Comparison of ENCODE assay signal across 26 mouse cellular contexts in the genomic region with DNA sequence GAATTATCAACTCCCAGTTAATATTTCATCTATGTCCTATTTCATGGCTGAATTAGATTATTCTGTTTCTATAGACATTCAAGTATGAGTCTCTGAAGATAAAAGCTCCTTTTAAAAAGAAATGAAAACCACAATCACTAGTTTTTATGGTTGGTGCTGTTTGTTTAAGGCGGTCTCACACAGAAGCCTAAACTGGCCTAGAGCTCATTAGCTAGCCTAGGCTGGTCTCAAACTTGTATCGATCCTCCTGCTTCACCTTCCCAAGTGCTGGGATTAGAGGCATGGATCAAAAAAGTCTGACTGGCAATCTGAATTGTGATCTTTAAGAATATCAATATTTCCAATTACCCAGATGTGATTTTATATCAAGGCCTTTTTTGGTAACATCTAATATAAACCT. TPM values are rescaled to one million over a fixed set of nuclear protein-coding genes. Genes with fewer than 3 reads are reported as not detected.
DNase-seq lines count a peak whose midpoint lies in the region; ATAC-seq and TF ChIP-seq lines count a peak whose summit lies in the region.
"Had no signal": no experiment of that assay in that cellular context is flagged by ENCODE, and none has a peak within 500 bp of the region (broad histone marks: within the 10 kb centered on the region; RNA-seq: fewer than 3 reads in every experiment).

No protein-coding gene starts in this region.

- H3K4me1 ChIP-seq in intestine, embryonic 14.5 days (replicated peaks; ENCODE audit: control insufficient read depth, insufficient read depth, low read length): no peaks in the 10 kb centered on the region
- H3K4me1 ChIP-seq in intestine, postnatal 0 days (replicated peaks; ENCODE audit: control insufficient read depth, insufficient read depth, low read length): no peaks in the 10 kb centered on the region
- H3K4me1 ChIP-seq in stomach, embryonic 15.5 days: no peaks in the 10 kb centered on the region; the same call in 1 of the 2 replicates
- H3K4me1 ChIP-seq in stomach, postnatal 0 days (replicated peaks; ENCODE audit: control insufficient read depth, insufficient read depth): no peaks in the 10 kb centered on the region
- H3K4me1 ChIP-seq in forebrain, embryonic 12.5 days: no peaks in the 10 kb centered on the region
- H3K4me1 ChIP-seq: embryonic facial prominence, embryonic 12.5 days had no signal

- no peak for TF ChIP-seq CTCF in intestine, postnatal 0 days (IDR thresholded peaks at IDR 0.05; ENCODE audit: low read depth)
- TF ChIP-seq CTCF in left cerebral cortex, adult 2 months (IDR thresholded peaks at IDR 0.05): no peak
- TF ChIP-seq CTCF in stomach, postnatal 0 days (IDR thresholded peaks at IDR 0.05; ENCODE audit: low read depth): no peak

- H3K27ac ChIP-seq in intestine, embryonic 14.5 days (ENCODE audit: low read depth): no peak overlapping the region
- H3K27ac ChIP-seq in intestine, postnatal 0 days (ENCODE audit: low read depth, low read length): no peak overlapping the region
- H3K27ac ChIP-seq in left cerebral cortex, adult 2 months: no peak overlapping the region; the same call in 1 of the 2 replicates
- H3K27ac ChIP-seq in stomach, embryonic 15.5 days: no peak overlapping the region
- no peak overlapping the region for H3K27ac ChIP-seq in stomach, postnatal 0 days (replicated peaks)
- H3K27ac ChIP-seq in forebrain, embryonic 12.5 days: no peak overlapping the region
- H3K27ac ChIP-seq: embryonic facial prominence, embryonic 10.5 days; embryonic facial prominence, embryonic 12.5 days had no signal

- no peak for TF ChIP-seq EP300 in stomach, postnatal 0 days (optimal IDR thresholded peaks at IDR 0.05)

- WGBS in intestine, embryonic 14.5 days: 69% methylated on average over 2 of the region's 2 CpGs
- WGBS in intestine, postnatal 0 days: 32% methylated on average over 2 of the region's 2 CpGs
- WGBS in stomach, embryonic 15.5 days: 64% methylated on average over 2 of the region's 2 CpGs
- 54% methylated on average over 2 of the region's 2 CpGs for WGBS in stomach, postnatal 0 days
- 89% methylated on average over 2 of the region's 2 CpGs for WGBS in forebrain, embryonic 12.5 days

- intact Hi-C loops in left cerebral cortex, adult 2 months (cut with DNase I): no loop called here
- intact Hi-C loops in left cerebral cortex, postnatal 10 days (cut with DNase I): no loop called here

- no peaks in the 10 kb centered on the region for H3K27me3 ChIP-seq in intestine, embryonic 14.5 days (replicated peaks; ENCODE audit: control insufficient read depth, insufficient read depth, low read length)
- no peaks in the 10 kb centered on the region for H3K27me3 ChIP-seq in intestine, postnatal 0 days (replicated peaks; ENCODE audit: control insufficient read depth, insufficient read depth, low read length)
- no peaks in the 10 kb centered on the region for H3K27me3 ChIP-seq in stomach, embryonic 15.5 days (replicated peaks)
- no peaks in the 10 kb centered on the region for H3K27me3 ChIP-seq in stomach, postnatal 0 days (ENCODE audit: control insufficient read depth, insufficient read depth, low read length)
- H3K27me3 ChIP-seq in forebrain, embryonic 12.5 days: no peaks in the 10 kb centered on the region
- H3K27me3 ChIP-seq: embryonic facial prominence, embryonic 12.5 days had no signal

- no peaks in the 10 kb centered on the region for H3K9me3 ChIP-seq in intestine, embryonic 14.5 days (ENCODE audit: control insufficient read depth, low read length)
- H3K9me3 ChIP-seq in intestine, postnatal 0 days (ENCODE audit: control insufficient read depth): no peaks in the 10 kb centered on the region
- H3K9me3 ChIP-seq in stomach, embryonic 15.5 days: no peaks in the 10 kb centered on the region
- H3K9me3 ChIP-seq in stomach, postnatal 0 days (ENCODE audit: control insufficient read depth, low read length): no peaks in the 10 kb centered on the region
- H3K9me3 ChIP-seq in forebrain, embryonic 12.5 days: no peaks in the 10 kb centered on the region
- H3K9me3 ChIP-seq: embryonic facial prominence, embryonic 10.5 days; embryonic facial prominence, embryonic 12.5 days; G1E had no signal

- H3K36me3 ChIP-seq in intestine, embryonic 14.5 days (ENCODE audit: control insufficient read depth, insufficient read depth, low read length): no peaks in the 10 kb centered on the region
- no peaks in the 10 kb centered on the region for H3K36me3 ChIP-seq in intestine, postnatal 0 days (ENCODE audit: control insufficient read depth, insufficient read depth)
- H3K36me3 ChIP-seq in stomach, embryonic 15.5 days: no peaks in the 10 kb centered on the region
- H3K36me3 ChIP-seq in stomach, postnatal 0 days (ENCODE audit: control insufficient read depth, insufficient read depth, low read length): no peaks in the 10 kb centered on the region
- H3K36me3 ChIP-seq in forebrain, embryonic 12.5 days (replicated peaks): no peaks in the 10 kb centered on the region
- H3K36me3 ChIP-seq: embryonic facial prominence, embryonic 10.5 days; embryonic facial prominence, embryonic 12.5 days; G1E had no signal

- H3K9ac ChIP-seq in intestine, embryonic 14.5 days (ENCODE audit: low read length): no peak overlapping the region
- H3K9ac ChIP-seq in intestine, postnatal 0 days (ENCODE audit: low read depth, low read length): no peak overlapping the region
- no peak overlapping the region for H3K9ac ChIP-seq in stomach, embryonic 15.5 days
- no peak overlapping the region for H3K9ac ChIP-seq in stomach, postnatal 0 days (ENCODE audit: low read length)
- H3K9ac ChIP-seq in forebrain, embryonic 12.5 days: no peak overlapping the region
- H3K9ac ChIP-seq: embryonic facial prominence, embryonic 12.5 days had no signal

- peak; percentile 65; the same call in 1 of the 2 replicates for ATAC-seq in intestine, embryonic 14.5 days (replicated peaks; ENCODE audit: low FRiP score, low TSS enrichment, low read depth)
- ATAC-seq in intestine, postnatal 0 days: no peak
- 0 out of 2 replicates have a peak, but pooled peaks have one; percentile 36 for ATAC-seq in stomach, embryonic 15.5 days (ENCODE audit: insufficient read depth, low FRiP score, low read depth)
- ATAC-seq in stomach, postnatal 0 days (ENCODE audit: low FRiP score, low TSS enrichment): no peak
- ATAC-seq in forebrain, embryonic 12.5 days (ENCODE audit: low FRiP score): no peak
- ATAC-seq: forebrain, embryonic 14.5 days; Patski had no signal

- DNase-seq in intestine, embryonic 14.5 days (ENCODE audit: low spot score): no peak
- no peak for DNase-seq in left cerebral cortex, adult 2 months (ENCODE audit: extremely low spot score in 1 of 2, low spot score in 2 of 2)
- DNase-seq in left cerebral cortex, postnatal 10 days (ENCODE audit: extremely low spot score in 1 of 2, low spot score in 2 of 2): no peak
- no peak for DNase-seq in stomach, postnatal 0 days (ENCODE audit: low spot score)
- DNase-seq: adrenal gland, adult 8-10 months; adrenal gland, postnatal 14 days; adrenal gland, postnatal 36 days; B cell, adult 2 months; cerebellum, adult 11-12 months; cerebellum, adult 2 months; cerebellum, adult 9-10 months; cerebellum, postnatal 10 days; cerebellum, postnatal 25 days had no signal

- H3K4me2 ChIP-seq in intestine, embryonic 14.5 days (ENCODE audit: low read length): no peak overlapping the region
- no peak overlapping the region for H3K4me2 ChIP-seq in intestine, postnatal 0 days (replicated peaks; ENCODE audit: low read depth)
- no peak overlapping the region for H3K4me2 ChIP-seq in stomach, embryonic 15.5 days
- no peak overlapping the region for H3K4me2 ChIP-seq in stomach, postnatal 0 days (replicated peaks; ENCODE audit: low read depth)
- no peak overlapping the region for H3K4me2 ChIP-seq in forebrain, embryonic 12.5 days
- H3K4me2 ChIP-seq: embryonic facial prominence, embryonic 12.5 days had no signal

- H3K4me3 ChIP-seq in intestine, embryonic 14.5 days (ENCODE audit: low read depth, low read length): no peak overlapping the region
- H3K4me3 ChIP-seq in intestine, postnatal 0 days (ENCODE audit: low read depth, low read length): no peak overlapping the region
- 0 out of 2 replicates have a peak overlapping the region, but pooled peaks have one; percentile 14 for H3K4me3 ChIP-seq in left cerebral cortex, adult 2 months
- no peak overlapping the region for H3K4me3 ChIP-seq in stomach, embryonic 15.5 days (replicated peaks)
- no peak overlapping the region for H3K4me3 ChIP-seq in stomach, postnatal 0 days (ENCODE audit: low read depth, low read length)
- H3K4me3 ChIP-seq in forebrain, embryonic 12.5 days (replicated peaks): no peak overlapping the region
- H3K4me3 ChIP-seq: embryonic facial prominence, embryonic 10.5 days; embryonic facial prominence, embryonic 12.5 days had no signal

RNA-seq across cellular contexts. Expression of a gene that starts 2.1 kb away (rescaled TPM):
- polyA plus RNA-seq in intestine, embryonic 14.5 days (2014; fragmentation: Nextera tagmentation; extraction: Ambion mirVana): 7.6 and 10.2 TPM in 2 replicates
- polyA plus RNA-seq in intestine, postnatal 0 days (2015; fragmentation: Nextera tagmentation; extraction: Ambion mirVana): 5.4 and 6.5 TPM in 2 replicates
- 10 to 100 TPM; 28.6 to 30.9 TPM for total RNA-seq in left cerebral cortex, adult 2 months (2021)
- 10 to 100 TPM; 31.9 to 33.5 TPM for total RNA-seq in left cerebral cortex, postnatal 10 days (2021)
- 12.3 and 13.3 TPM in 2 replicates for polyA plus RNA-seq in stomach, embryonic 15.5 days (2015; fragmentation: Nextera tagmentation; extraction: Ambion mirVana)
- 8.6 and 9.5 TPM in 2 replicates for polyA plus RNA-seq in stomach, postnatal 0 days (2015; fragmentation: Nextera tagmentation; extraction: Ambion mirVana)
- polyA plus RNA-seq in forebrain, embryonic 12.5 days (2016; fragmentation: Nextera tagmentation; extraction: Ambion mirVana): 5.1 TPM in 2 replicates
- total RNA-seq: CH12.LX had no signal
- polyA plus RNA-seq: G1E, Patski had no signal

RNA-seq across cellular contexts. Expression of a gene that starts 24.3 kb away (rescaled TPM):
- 0.26 and 0.41 TPM in 2 replicates for polyA plus RNA-seq in intestine, embryonic 14.5 days (2014; fragmentation: Nextera tagmentation; extraction: Ambion mirVana)
- polyA plus RNA-seq in intestine, postnatal 0 days (2015; fragmentation: Nextera tagmentation; extraction: Ambion mirVana): 0.25 and 0.42 TPM in 2 replicates
- total RNA-seq in left cerebral cortex, adult 2 months (2021): not detected
- not detected for total RNA-seq in left cerebral cortex, postnatal 10 days (2021)
- 0.88 and 1.4 TPM in 2 replicates for polyA plus RNA-seq in stomach, embryonic 15.5 days (2015; fragmentation: Nextera tagmentation; extraction: Ambion mirVana)
- polyA plus RNA-seq in stomach, postnatal 0 days (2015; fragmentation: Nextera tagmentation; extraction: Ambion mirVana): 0.07 and 0.13 TPM in 2 replicates
- not detected in 2 replicates for polyA plus RNA-seq in forebrain, embryonic 12.5 days (2016; fragmentation: Nextera tagmentation; extraction: Ambion mirVana)
- total RNA-seq: adrenal gland, adult 18-20 months; adrenal gland, adult 8-10 months; adrenal gland, postnatal 14 days; adrenal gland, postnatal 36 days; CH12.LX; G1E had no signal
- polyA plus RNA-seq: cerebellum, adult 2 months; embryonic facial prominence, embryonic 10.5 days; forebrain, embryonic 11.5 days; forebrain, embryonic 14.5 days; G1E; Patski had no signal

RNA-seq across cellular contexts. Expression of a gene that starts 42.6 kb away (rescaled TPM):
- polyA plus RNA-seq in intestine, embryonic 14.5 days (2014; fragmentation: Nextera tagmentation; extraction: Ambion mirVana): 25.8 and 28.1 TPM in 2 replicates
- 15.8 and 16.1 TPM in 2 replicates for polyA plus RNA-seq in intestine, postnatal 0 days (2015; fragmentation: Nextera tagmentation; extraction: Ambion mirVana)
- 10 to 100 TPM; 24.3 to 24.9 TPM for total RNA-seq in left cerebral cortex, adult 2 months (2021)
- total RNA-seq in left cerebral cortex, postnatal 10 days (2021): 10 to 100 TPM; 24.5 to 26.6 TPM
- 32.3 and 37.6 TPM in 2 replicates for polyA plus RNA-seq in stomach, embryonic 15.5 days (2015; fragmentation: Nextera tagmentation; extraction: Ambion mirVana)
- polyA plus RNA-seq in stomach, postnatal 0 days (2015; fragmentation: Nextera tagmentation; extraction: Ambion mirVana): 16.3 and 18.2 TPM in 2 replicates
- 28.6 and 32.7 TPM in 2 replicates for polyA plus RNA-seq in forebrain, embryonic 12.5 days (2016; fragmentation: Nextera tagmentation; extraction: Ambion mirVana)

RNA-seq across cellular contexts. Expression of a gene that starts 44.2 kb away (rescaled TPM):
- polyA plus RNA-seq in intestine, embryonic 14.5 days (2014; fragmentation: Nextera tagmentation; extraction: Ambion mirVana): 0.03 TPM in 1 of 2 replicates, not detected in the other
- polyA plus RNA-seq in intestine, postnatal 0 days (2015; fragmentation: Nextera tagmentation; extraction: Ambion mirVana): 0.10 and 0.14 TPM in 2 replicates
- under 1 TPM; 0.14 to 0.20 TPM for total RNA-seq in left cerebral cortex, adult 2 months (2021)
- under 1 TPM in 1 of 2 experiments, not detected in 1; 0.11 TPM for total RNA-seq in left cerebral cortex, postnatal 10 days (2021)
- 0.08 TPM in 2 replicates for polyA plus RNA-seq in stomach, embryonic 15.5 days (2015; fragmentation: Nextera tagmentation; extraction: Ambion mirVana)
- 0.05 and 0.11 TPM in 2 replicates for polyA plus RNA-seq in stomach, postnatal 0 days (2015; fragmentation: Nextera tagmentation; extraction: Ambion mirVana)
- polyA plus RNA-seq in forebrain, embryonic 12.5 days (2016; fragmentation: Nextera tagmentation; extraction: Ambion mirVana): 0.04 TPM in 1 of 2 replicates, not detected in the other
- total RNA-seq: CH12.LX had no signal
- polyA plus RNA-seq: activated CD4-positive, CD25-positive, alpha-beta regulatory T cell, adult 4 months; CD4-positive, CD25-positive, alpha-beta regulatory T cell, adult 4 months; forebrain, embryonic 11.5 days; forebrain, embryonic 14.5 days; G1E had no signal

RNA-seq across cellular contexts. Expression of a gene that starts 59.9 kb away (rescaled TPM):
- polyA plus RNA-seq in intestine, embryonic 14.5 days (2014; fragmentation: Nextera tagmentation; extraction: Ambion mirVana): 2,190 and 2,220 TPM in 2 replicates
- 654 and 675 TPM in 2 replicates for polyA plus RNA-seq in intestine, postnatal 0 days (2015; fragmentation: Nextera tagmentation; extraction: Ambion mirVana)
- total RNA-seq in left cerebral cortex, adult 2 months (2021): 100 to 1,000 TPM; 398 to 400 TPM
- total RNA-seq in left cerebral cortex, postnatal 10 days (2021): 100 to 1,000 TPM; 711 to 726 TPM
- polyA plus RNA-seq in stomach, embryonic 15.5 days (2015; fragmentation: Nextera tagmentation; extraction: Ambion mirVana): 1,300 and 1,322 TPM in 2 replicates
- polyA plus RNA-seq in stomach, postnatal 0 days (2015; fragmentation: Nextera tagmentation; extraction: Ambion mirVana): 941 and 957 TPM in 2 replicates
- polyA plus RNA-seq in forebrain, embryonic 12.5 days (2016; fragmentation: Nextera tagmentation; extraction: Ambion mirVana): 997 and 1,048 TPM in 2 replicates

Comparison
In these comparisons a context has a peak if more than half of its experiments do, and no peak if none do; other contexts are left out.
1. ATAC-seq: peak in intestine, embryonic 14.5 days (single experiment) and stomach, embryonic 15.5 days (single experiment); none in intestine, postnatal 0 days (single experiment), stomach, postnatal 0 days (single experiment) and forebrain, embryonic 12.5 days (single experiment).